Mouse (Mus musculus) hindbrain, embryonic 15.5 days (tissue): ENCODE results near the gene Zfp36l2. TPM values are rescaled to one million over a fixed set of nuclear protein-coding genes. Genes with fewer than 3 reads are reported as not detected.
A peak's percentile ranks its signal among the peaks of the same experiment; 100 is the strongest.

Experiments
- ATAC-seq: fragments of 200-750 bp; cut with Nextera tagmentation; 2 replicates; pipeline ENCODE4 v1.8.0; 2017; ENCODE audit warnings: low read depth, moderate number of reproducible peaks, moderate TSS enrichment; ENCODE audit not compliant: low FRiP score
- H3K27ac ChIP-seq: fragments of 300-500 bp; sonication (generic); replicated peaks from 2 replicates; pipeline ENCODE4 v1.5.1; 2015; ENCODE audit warnings: mild to moderate bottlenecking, inconsistent platforms
- H3K27me3 ChIP-seq: fragments of 300-500 bp; sonication (generic); 2 replicates; pipeline ENCODE4 v1.6.1; 2015; ENCODE audit warnings: control low read depth, inconsistent platforms
- H3K36me3 ChIP-seq: fragments of 300-500 bp; sonication (generic); 2 replicates; pipeline ENCODE4 v1.6.1; 2015; ENCODE audit warnings: control low read depth, inconsistent platforms
- H3K4me1 ChIP-seq: fragments of 300-500 bp; sonication (generic); replicated peaks from 2 replicates; pipeline ENCODE4 v1.6.1; 2015; ENCODE audit warnings: control low read depth, inconsistent platforms
- H3K4me2 ChIP-seq: fragments of 300-500 bp; sonication (generic); 2 replicates; pipeline ENCODE4 v1.6.1; 2015; ENCODE audit warnings: moderate library complexity, mild to moderate bottlenecking, inconsistent platforms
- H3K4me3 ChIP-seq: fragments of 300-500 bp; sonication (generic); 2 replicates; pipeline ENCODE4 v1.5.1; 2015; ENCODE audit warnings: mild to moderate bottlenecking, inconsistent platforms
- H3K9ac ChIP-seq: fragments of 300-500 bp; sonication (generic); 2 replicates; pipeline ENCODE4 v1.6.1; 2015; ENCODE audit warnings: inconsistent platforms
- H3K9me3 ChIP-seq: fragments of 300-500 bp; sonication (generic); 2 replicates; pipeline ENCODE4 v1.6.1; 2016; ENCODE audit warnings: control low read depth, inconsistent platforms
- WGBS: fragments of 180-500 bp; shearing (Covaris S2); methylation state at CpG from one replicate; pipeline ENCODE4 v1.1.7; 2015; 5-methylcytosine and 5-hydroxymethylcytosine counted together
- polyA plus RNA-seq: library from polyadenylated mRNA; unstranded; fragments of >200 nt; fragmentation: Nextera tagmentation; extraction: Ambion mirVana; gene quantifications from 2 replicates; pipeline ENCODE4 v1.2.1, GENCODE M21; 2015

Zfp36l2 gene
- polyA plus RNA-seq, 1 experiment from 2014 or later: 5.1 TPM

- WGBS: 80% methylated on average over 8 of the region's 8 CpGs
Measured at GRCm38 (mm10) chr17:84155516-84156226, 32.1 kb downstream of the Zfp36l2 start.

GRCm38 (mm10) chr17:84155029-84155338, 32.8 kb downstream of the Zfp36l2 start:
- 93% methylated on average over 6 of the region's 6 CpGs for WGBS
- Histone ChIP-seq H3K4me2 (no peak overlapping the region), H3K4me1 (peaks cover 2% of the 10 kb centered on the region; the same call in 1 of the 2 replicates), H3K36me3 (no peaks in the 10 kb centered on the region), H3K4me3 (no peak overlapping the region), H3K27me3 (no peaks in the 10 kb centered on the region), H3K27ac (no peak overlapping the region), H3K9ac (no peak overlapping the region), H3K9me3 (no peaks in the 10 kb centered on the region)
- no peak for ATAC-seq

More at GRCm38 (mm10) chr17:84155516-84156226, 32.1 kb downstream of the Zfp36l2 start:
- Histone ChIP-seq H3K27me3 (no peaks in the 10 kb centered on the region), H3K9me3 (no peaks in the 10 kb centered on the region), H3K9ac (no peak overlapping the region), H3K4me3 (no peak overlapping the region), H3K27ac (no peak overlapping the region), H3K36me3 (no peaks in the 10 kb centered on the region), H3K4me2 (no peak overlapping the region), H3K4me1 (peaks cover 2% of the 10 kb centered on the region; the same call in 1 of the 2 replicates)
- ATAC-seq: no peak

GRCm38 (mm10) chr17:84154302-84155028, 33.3 kb downstream of the Zfp36l2 start:
- H3K4me3 ChIP-seq: no peak overlapping the region

GRCm38 (mm10) chr17:84152976-84153786, 34.6 kb downstream of the Zfp36l2 start:
- H3K4me3 ChIP-seq: no peak overlapping the region
- no peaks in the 10 kb centered on the region for H3K36me3 ChIP-seq
- no peak for ATAC-seq
- H3K27ac ChIP-seq: no peak overlapping the region
- peaks cover 12% of the 10 kb centered on the region for H3K4me1 ChIP-seq
- 81% methylated on average over 12 of the region's 12 CpGs for WGBS
- H3K27me3 ChIP-seq: no peaks in the 10 kb centered on the region
- no peaks in the 10 kb centered on the region for H3K9me3 ChIP-seq
- no peak overlapping the region for H3K4me2 ChIP-seq
- no peak overlapping the region for H3K9ac ChIP-seq

More at GRCm38 (mm10) chr17:84154302-84155028, 33.3 kb downstream of the Zfp36l2 start:
- Histone ChIP-seq H3K4me1 (peaks cover 2% of the 10 kb centered on the region; the same call in 1 of the 2 replicates), H3K9ac (no peak overlapping the region), H3K27me3 (no peaks in the 10 kb centered on the region), H3K4me2 (no peak overlapping the region), H3K27ac (no peak overlapping the region), H3K36me3 (no peaks in the 10 kb centered on the region), H3K9me3 (no peaks in the 10 kb centered on the region)
- ATAC-seq: no peak
- WGBS: 94% methylated on average over 11 of the region's 11 CpGs

- WGBS: 34% methylated on average over 6 of the region's 6 CpGs
- Histone ChIP-seq H3K36me3 (no peaks in the 10 kb centered on the region), H3K4me2 (no peak overlapping the region), H3K27ac (no peak overlapping the region), H3K9me3 (no peaks in the 10 kb centered on the region), H3K27me3 (no peaks in the 10 kb centered on the region), H3K4me1 (peaks cover 12% of the 10 kb centered on the region), H3K9ac (no peak overlapping the region), H3K4me3 (no peak overlapping the region)
- ATAC-seq: no peak
Measured at GRCm38 (mm10) chr17:84152206-84152975, 35.4 kb downstream of the Zfp36l2 start.

GRCm38 (mm10) chr17:84151306-84151705, 36.4 kb downstream of the Zfp36l2 start:
- no peak overlapping the region for H3K4me3 ChIP-seq
- H3K9ac ChIP-seq: no peak overlapping the region
- ATAC-seq: no peak
- no peaks in the 10 kb centered on the region for H3K27me3 ChIP-seq
- 81% methylated on average over 6 of the region's 6 CpGs for WGBS
- no peaks in the 10 kb centered on the region for H3K36me3 ChIP-seq
- no peak overlapping the region for H3K27ac ChIP-seq
- H3K4me2 ChIP-seq: no peak overlapping the region
- H3K9me3 ChIP-seq: no peaks in the 10 kb centered on the region
- peaks cover 14% of the 10 kb centered on the region; the same call in 1 of the 2 replicates for H3K4me1 ChIP-seq

GRCm38 (mm10) chr17:84150291-84150690, 37.5 kb downstream of the Zfp36l2 start:
- WGBS: 51% methylated on average over 8 of the region's 8 CpGs
- Histone ChIP-seq H3K27me3 (no peaks in the 10 kb centered on the region), H3K4me1 (peaks cover 14% of the 10 kb centered on the region; the same call in 1 of the 2 replicates), H3K9me3 (no peaks in the 10 kb centered on the region), H3K9ac (no peak overlapping the region), H3K4me2 (no peak overlapping the region), H3K4me3 (no peak overlapping the region), H3K36me3 (no peaks in the 10 kb centered on the region), H3K27ac (no peak overlapping the region)
- ATAC-seq: no peak

- no peak for ATAC-seq
- no peak overlapping the region for H3K9ac ChIP-seq
- H3K9me3 ChIP-seq: no peaks in the 10 kb centered on the region
- no peaks in the 10 kb centered on the region for H3K36me3 ChIP-seq
- WGBS: 39% methylated on average over 5 of the region's 5 CpGs
- H3K4me1 ChIP-seq: peaks cover 14% of the 10 kb centered on the region; the same call in 1 of the 2 replicates
- no peak overlapping the region for H3K4me3 ChIP-seq
- no peak overlapping the region for H3K4me2 ChIP-seq
- H3K27me3 ChIP-seq: no peaks in the 10 kb centered on the region
- no peak overlapping the region for H3K27ac ChIP-seq
Measured at GRCm38 (mm10) chr17:84149566-84149965, 38.2 kb downstream of the Zfp36l2 start.

- Histone ChIP-seq H3K9ac (no peak overlapping the region), H3K36me3 (no peaks in the 10 kb centered on the region), H3K27me3 (no peaks in the 10 kb centered on the region), H3K4me3 (no peak overlapping the region), H3K27ac (0 out of 2 replicates have a peak overlapping the region, but pooled peaks have one; percentile 1), H3K4me2 (no peak overlapping the region), H3K9me3 (no peaks in the 10 kb centered on the region), H3K4me1 (peaks cover 14% of the 10 kb centered on the region; the same call in 1 of the 2 replicates)
- peak; percentile 74 for ATAC-seq
- whole genome bisulfite sequencing: 36% methylated on average over 11 of the region's 11 CpGs
Measured at GRCm38 (mm10) chr17:84148499-84149484, 39.0 kb downstream of the Zfp36l2 start.

GRCm38 (mm10) chr17:84147183-84148108, 40.3 kb downstream of the Zfp36l2 start:
- ATAC-seq: no peak
- H3K4me2 ChIP-seq: no peak overlapping the region
- H3K4me1 ChIP-seq: peaks cover 14% of the 10 kb centered on the region
- H3K9ac ChIP-seq: no peak overlapping the region
- H3K9me3 ChIP-seq: no peaks in the 10 kb centered on the region
- no peaks in the 10 kb centered on the region for H3K36me3 ChIP-seq
- no peak overlapping the region for H3K27ac ChIP-seq
- H3K4me3 ChIP-seq: no peak overlapping the region
- 54% methylated on average over 11 of the region's 11 CpGs for WGBS
- H3K27me3 ChIP-seq: no peaks in the 10 kb centered on the region
